Mouse (Mus musculus): ENCODE results near the gene Ap4b1.
"Not testable (repeated sequence)": the region's sequence is repeated elsewhere in the genome, so short reads cannot be mapped to it uniquely, and the experiment has no call there.

Gene Ap4b1

GRCm38 (mm10) chr3:103808891-103809798, at the start of gene Ap4b1, which contains the start of the genes Dclre1b and Gm43064:
Gene Ap4b1, plus strand, starts transcription at chr3:103809520.
Gene Dclre1b, minus strand, starts transcription at chr3:103809444.
Gene Gm43064, plus strand, starts transcription at chr3:103809573.
- DNase-seq, result peak; percentile 89

- no peak for DNase-seq
Measured at GRCm38 (mm10) chr3:103766789-103767188, 42.5 kb upstream of the Ap4b1 start.

DNA sequence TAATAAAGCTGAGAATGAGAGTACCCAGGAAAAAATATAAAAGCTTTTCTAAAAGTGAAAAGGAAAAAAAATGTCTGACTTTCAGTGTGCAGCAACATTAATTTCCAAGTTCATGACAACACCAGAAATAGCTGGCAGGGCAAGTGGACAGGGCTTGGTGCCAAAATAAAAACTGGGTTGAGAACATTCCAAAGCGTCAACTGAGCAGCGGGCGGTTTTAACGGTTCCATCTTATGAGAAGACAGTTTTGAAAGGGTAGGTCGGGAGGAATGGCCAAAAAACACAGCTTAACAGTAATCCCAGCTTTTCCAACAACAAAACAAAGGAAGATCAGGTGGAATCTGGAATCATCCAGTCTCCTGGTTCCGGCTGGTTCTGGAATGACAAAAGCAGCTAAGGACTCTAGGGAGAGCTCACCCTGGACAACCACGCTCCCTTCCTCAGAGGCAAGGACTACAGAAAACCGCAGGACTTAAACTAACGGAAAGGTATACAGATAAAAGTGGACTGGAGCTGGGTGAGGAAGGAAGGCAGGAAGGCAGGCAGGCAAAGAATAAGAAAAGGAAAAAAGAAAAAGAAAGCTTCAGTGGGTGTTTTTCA, 37.7 kb upstream of the Ap4b1 start:
- peak; percentile 85 for DNase-seq

GRCm38 (mm10) chr3:103772846-103773245, 36.5 kb upstream of the Ap4b1 start:
- no peak for DNase-seq

GRCm38 (mm10) chr3:103773508-103773907, 35.8 kb upstream of the Ap4b1 start:
- DNase-seq, result no peak

DNA sequence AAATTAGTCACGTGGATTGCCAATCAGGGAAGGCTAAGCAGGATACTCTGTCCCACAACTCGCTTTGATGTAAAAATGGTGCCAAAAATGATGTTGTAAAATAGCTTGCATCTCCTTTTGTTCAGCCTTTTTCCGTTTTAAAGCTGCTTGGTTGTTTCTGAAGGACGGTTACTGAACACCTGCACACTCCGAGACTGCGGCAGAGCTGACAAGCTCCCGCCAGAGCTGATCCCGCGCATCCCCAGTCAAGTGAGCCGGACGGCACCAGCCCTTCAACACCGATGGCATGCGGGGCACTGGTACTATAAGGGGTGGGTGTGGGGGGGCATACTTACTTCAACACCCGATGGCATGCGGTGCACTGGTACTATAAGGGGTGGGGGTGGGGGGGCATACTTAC, 35.3 kb upstream of the Ap4b1 start:
- DNase-seq, result no peak

DNA sequence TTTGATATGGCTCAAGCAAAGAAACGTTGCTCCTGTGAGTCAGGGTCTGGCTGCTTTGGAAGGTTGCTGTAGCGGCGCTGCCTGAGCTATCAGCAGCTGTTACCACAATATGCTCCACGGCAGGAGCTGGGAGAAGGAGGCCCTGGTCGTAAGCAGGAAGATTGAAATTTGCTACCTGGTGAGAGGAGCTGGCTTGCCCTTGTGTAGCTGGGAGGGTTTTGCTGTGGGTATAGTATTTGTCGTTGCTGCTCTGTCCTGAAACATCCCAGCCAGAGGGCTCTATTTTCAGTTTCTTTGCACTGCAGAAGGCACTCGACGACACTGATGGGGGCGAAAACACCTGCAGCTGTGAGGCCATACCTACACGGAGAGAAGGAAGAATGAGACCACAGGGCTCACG, 31.4 kb upstream of the Ap4b1 start:
- DNase-seq, result peak; percentile 82

- no peak for DNase-seq
Measured at GRCm38 (mm10) chr3:103778660-103779059, 30.7 kb upstream of the Ap4b1 start.

GRCm38 (mm10) chr3:103779183-103779582, 30.1 kb upstream of the Ap4b1 start:
- no peak for DNase-seq

DNA sequence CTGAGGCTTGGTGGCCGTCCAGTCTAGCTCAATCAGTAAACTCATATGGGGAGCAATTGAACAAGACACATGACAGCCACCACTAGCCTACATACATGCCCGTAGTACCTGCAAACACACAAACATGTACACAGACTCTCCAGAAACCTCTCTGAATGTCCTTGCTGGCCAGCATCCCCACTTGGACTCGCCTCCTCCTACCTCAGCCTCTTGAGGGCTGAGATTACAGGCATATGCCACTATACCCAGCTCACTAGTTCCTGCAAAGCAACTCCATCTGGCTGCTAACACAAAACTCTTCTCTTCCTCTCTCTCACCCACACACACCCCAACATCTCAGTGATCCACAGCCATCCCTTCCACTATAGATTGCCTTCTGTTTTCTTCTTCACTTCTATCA, 29.0 kb upstream of the Ap4b1 start:
- no peak for DNase-seq

GRCm38 (mm10) chr3:103780777-103781176, 28.5 kb upstream of the Ap4b1 start:
- DNase-seq, result no peak

DNA sequence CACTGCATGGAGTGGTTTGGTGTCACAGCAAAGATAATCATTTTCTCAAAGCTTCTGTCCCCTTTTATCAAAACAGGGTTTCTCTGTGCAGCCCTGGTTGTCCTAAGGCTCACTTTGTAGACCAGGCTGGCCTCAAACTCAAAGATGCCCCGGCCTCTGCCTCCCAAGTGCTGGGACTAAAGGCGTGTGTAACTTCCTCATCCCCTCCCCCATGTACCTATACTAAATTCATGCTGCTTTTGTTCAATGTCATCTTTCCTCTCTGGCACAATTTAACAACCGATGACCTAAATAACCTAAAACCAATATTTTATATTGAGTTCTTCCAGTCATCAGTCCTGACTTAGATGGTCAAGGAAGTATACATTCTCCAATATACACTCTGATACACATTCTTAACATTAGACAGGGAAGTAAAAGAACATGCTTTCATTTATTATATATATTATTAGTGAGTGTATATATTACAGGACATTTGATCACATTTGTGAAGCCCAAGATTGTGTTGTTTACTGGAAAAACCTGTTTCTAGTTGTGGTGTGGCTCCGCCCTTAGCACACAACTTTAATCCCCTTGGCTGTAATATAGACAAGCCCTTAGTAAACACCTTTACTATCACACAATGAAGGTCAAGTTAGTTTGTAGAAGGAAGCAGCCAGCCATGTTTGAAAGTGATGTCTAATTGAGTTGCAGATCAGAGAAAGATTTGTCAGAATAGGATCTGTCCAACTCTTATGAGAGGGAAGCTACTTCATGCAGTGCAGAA, 26.3 kb upstream of the Ap4b1 start:
- DNase-seq, result no peak

- no peak for DNase-seq
Measured at GRCm38 (mm10) chr3:103787225-103787624, 22.1 kb upstream of the Ap4b1 start.

DNA sequence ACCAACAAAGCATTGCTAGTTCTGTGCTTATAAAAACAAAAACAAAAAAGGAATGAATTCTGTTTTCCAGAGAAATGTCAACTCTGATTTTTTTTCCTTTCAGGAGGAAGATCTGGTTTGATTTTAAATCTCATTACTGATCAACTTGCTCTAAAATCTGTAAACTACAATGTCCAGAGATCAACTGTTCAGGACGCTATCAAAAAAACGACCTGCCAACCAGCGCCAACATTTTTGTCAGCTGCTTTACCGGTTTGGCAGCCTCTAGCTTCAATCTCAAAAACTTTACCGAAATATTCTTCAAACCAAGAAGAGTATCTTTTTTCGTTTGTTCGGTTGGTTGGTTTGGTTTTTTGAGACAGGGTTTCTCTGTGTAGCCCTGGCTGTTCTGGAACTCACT, 20.2 kb upstream of the Ap4b1 start:
- DNase-seq, result no peak

- peak; percentile 46 for DNase-seq
Measured at GRCm38 (mm10) chr3:103789891-103790345, 19.4 kb upstream of the Ap4b1 start.

DNA sequence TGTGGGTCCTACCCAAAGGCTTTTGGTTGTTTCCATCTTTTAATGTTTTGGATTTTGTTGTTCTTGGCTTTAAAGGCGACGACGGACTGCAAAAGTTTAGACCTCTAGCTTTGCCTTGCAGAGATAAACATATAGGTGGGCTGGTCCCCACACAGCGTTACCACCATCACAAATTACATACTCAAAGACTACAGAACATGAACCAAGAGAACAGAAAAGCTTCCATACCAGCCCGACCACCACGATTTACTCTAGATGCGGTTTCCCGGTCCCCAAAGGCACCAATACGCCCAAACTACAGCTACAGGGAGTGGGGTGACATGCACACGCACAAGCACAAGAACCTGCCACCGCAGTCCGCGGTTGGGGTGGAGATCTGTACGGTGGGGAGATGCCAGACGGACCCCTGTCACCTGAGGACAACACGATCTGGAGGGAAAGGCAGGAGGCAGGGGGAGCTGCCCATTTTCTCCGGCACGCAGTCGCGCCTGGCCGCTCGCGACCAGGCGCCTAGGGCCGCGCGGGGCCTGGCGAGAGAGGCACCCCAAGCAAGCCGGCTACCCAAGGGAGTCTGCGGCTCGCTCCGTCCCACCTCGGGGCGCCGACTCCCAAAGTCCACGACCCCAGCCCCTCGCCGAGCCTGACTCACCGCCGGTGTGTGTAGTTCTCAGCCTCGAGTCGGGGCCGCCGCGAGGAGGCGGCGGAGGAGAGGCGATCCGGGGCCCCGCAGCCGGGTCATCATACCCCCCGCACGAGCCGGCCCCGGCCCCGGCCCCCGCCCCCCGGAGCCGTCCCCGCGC, 18.8 kb upstream of the Ap4b1 start:
- DNase-seq, result peak; percentile 58

- peak; percentile 95 for DNase-seq
Measured at GRCm38 (mm10) chr3:103791230-103792110, 17.9 kb upstream of the Ap4b1 start, which contains the start of gene Hipk1. Gene Hipk1, minus strand, starts transcription at chr3:103791563.

GRCm38 (mm10) chr3:103792111-103792406, 17.3 kb upstream of the Ap4b1 start:
- not testable (repeated sequence) for DNase-seq

- no peak for DNase-seq
Measured at GRCm38 (mm10) chr3:103792566-103792965, 16.8 kb upstream of the Ap4b1 start.

DNA sequence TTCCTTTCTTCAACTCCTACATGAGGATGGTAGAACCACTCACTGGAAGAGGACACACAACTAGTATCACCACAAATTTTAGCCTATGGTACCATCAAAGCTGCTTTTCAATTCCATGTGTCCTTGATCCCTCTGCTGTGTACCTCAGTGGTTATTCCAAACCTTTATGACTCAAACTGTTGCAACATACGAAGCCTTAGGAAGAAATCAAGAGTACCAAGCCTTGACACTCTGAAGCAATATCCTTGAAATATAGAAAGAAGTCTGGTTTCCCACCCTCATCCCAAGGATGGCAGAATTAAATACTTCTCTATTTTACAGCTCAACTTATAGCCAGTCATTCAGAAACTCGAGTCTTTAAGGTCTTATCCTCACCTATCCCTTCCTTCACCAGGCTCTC, 12.9 kb upstream of the Ap4b1 start:
- DNase-seq, result no peak

GRCm38 (mm10) chr3:103799507-103799906, 9.8 kb upstream of the Ap4b1 start:
- DNase-seq, result no peak
